Mouse (Mus musculus): Measurements from ENCODE around the gene Tmem206. TPM values are rescaled to one million over a fixed set of nuclear protein-coding genes. Genes with fewer than 3 reads are reported as not detected.

Tmem206 gene
- polyA plus RNA-seq, 1 experiment, result 8.3 TPM

DNA sequence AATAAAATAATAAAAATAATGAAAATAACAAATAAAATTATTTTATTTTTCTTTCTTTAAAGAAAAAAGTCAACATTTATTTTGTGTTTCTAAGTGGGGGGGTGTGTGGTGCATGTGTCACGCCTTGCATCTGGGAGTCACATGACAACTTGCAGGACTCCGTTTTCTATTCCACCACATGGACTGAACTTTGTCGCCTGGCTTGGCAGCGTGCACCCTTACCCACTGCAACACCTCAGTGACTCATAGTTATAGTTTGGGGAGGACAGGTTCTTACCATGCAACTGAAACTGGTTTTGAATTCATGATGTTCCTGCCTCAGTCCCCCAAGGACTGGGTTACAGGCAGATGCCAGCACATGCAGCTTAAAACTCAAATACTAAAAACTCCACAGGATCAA, 42.5 kb downstream of the Tmem206 start:
- Histone ChIP-seq H3K27ac (ENCODE audit: control insufficient read depth, insufficient read depth, low read depth, low read length, poor library complexity) (no peak overlapping the region), H3K4me1 (ENCODE audit: control insufficient read depth, insufficient read depth, low read length) (no peaks in the 10 kb centered on the region), H3K4me3 (replicated peaks; ENCODE audit: control insufficient read depth, low read depth, low read length) (no peak overlapping the region)
- WGBS, result 83% methylated on average over 4 of the region's 4 CpGs
- TF ChIP-seq POLR2A (IDR thresholded peaks at IDR 0.05; ENCODE audit: borderline replicate concordance, control insufficient read depth, low read depth, low read length) (no peak), CTCF (IDR thresholded peaks at IDR 0.05; ENCODE audit: control insufficient read depth, insufficient read depth, low read length) (no peak)

DNA sequence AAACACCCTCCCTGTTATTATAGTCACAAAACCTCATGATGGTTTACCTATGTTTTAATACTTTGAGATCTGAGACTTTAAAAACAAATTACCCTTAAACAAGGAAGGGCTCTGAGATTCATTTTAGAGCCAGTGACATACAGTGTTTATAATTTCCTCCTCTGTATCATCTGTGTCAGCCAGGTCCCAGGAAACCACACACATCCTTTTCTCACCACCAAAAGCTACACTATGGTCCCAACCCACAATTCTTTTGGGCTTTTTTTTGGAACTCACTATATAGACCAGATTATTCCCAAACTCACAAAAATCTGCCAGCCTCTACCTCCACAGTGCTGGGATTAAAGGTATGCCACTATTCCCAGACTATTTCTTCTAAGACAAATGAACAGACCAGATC, 43.4 kb downstream of the Tmem206 start:
- Histone ChIP-seq H3K27ac (ENCODE audit: control insufficient read depth, insufficient read depth, low read depth, low read length, poor library complexity) (no peak overlapping the region), H3K4me1 (ENCODE audit: control insufficient read depth, insufficient read depth, low read length) (peaks cover 1% of the 10 kb centered on the region; the same call in 1 of the 2 replicates), H3K4me3 (replicated peaks; ENCODE audit: control insufficient read depth, low read depth, low read length) (no peak overlapping the region)
- TF ChIP-seq CTCF (IDR thresholded peaks at IDR 0.05; ENCODE audit: control insufficient read depth, insufficient read depth, low read length), result no peak
- no peak for TF ChIP-seq POLR2A (IDR thresholded peaks at IDR 0.05; ENCODE audit: borderline replicate concordance, control insufficient read depth, low read depth, low read length)

GRCm38 (mm10) chr1:191374993-191375643, 49.4 kb downstream of the Tmem206 start:
- H3K4me1 ChIP-seq (ENCODE audit: control insufficient read depth, insufficient read depth, low read length), result peaks cover 1% of the 10 kb centered on the region; the same call in 1 of the 2 replicates
- no peak overlapping the region for H3K27ac ChIP-seq (ENCODE audit: control insufficient read depth, insufficient read depth, low read depth, low read length, poor library complexity)
- TF ChIP-seq POLR2A (IDR thresholded peaks at IDR 0.05; ENCODE audit: borderline replicate concordance, control insufficient read depth, low read depth, low read length), result no peak
- TF ChIP-seq CTCF (IDR thresholded peaks at IDR 0.05; ENCODE audit: control insufficient read depth, insufficient read depth, low read length), result no peak
- 67% methylated on average over 10 of the region's 10 CpGs for WGBS
- no peak overlapping the region for H3K4me3 ChIP-seq (replicated peaks; ENCODE audit: control insufficient read depth, low read depth, low read length)

DNA sequence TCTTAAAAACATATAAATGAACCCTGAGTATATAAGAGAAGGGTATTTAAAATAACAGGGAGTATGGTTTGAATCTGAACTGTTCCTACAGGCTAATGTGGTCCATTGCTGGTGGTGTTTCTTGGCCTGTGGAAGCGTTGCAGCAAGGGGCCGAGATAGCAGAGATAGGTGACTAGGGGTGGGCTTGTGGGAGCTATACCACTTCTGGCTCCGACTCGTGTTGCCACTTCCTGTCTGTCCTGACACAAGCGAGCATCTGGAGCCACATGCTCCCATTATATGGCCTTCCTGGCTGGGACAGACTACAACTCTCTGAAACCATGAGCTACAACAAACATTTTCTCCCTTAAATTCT, 49.9 kb downstream of the Tmem206 start:
- Histone ChIP-seq H3K4me3 (replicated peaks; ENCODE audit: control insufficient read depth, low read depth, low read length) (no peak overlapping the region), H3K4me1 (ENCODE audit: control insufficient read depth, insufficient read depth, low read length) (peaks cover 1% of the 10 kb centered on the region; the same call in 1 of the 2 replicates), H3K27ac (ENCODE audit: control insufficient read depth, insufficient read depth, low read depth, low read length, poor library complexity) (no peak overlapping the region)
- 42% methylated on average over 5 of the region's 5 CpGs for WGBS
- TF ChIP-seq POLR2A (IDR thresholded peaks at IDR 0.05; ENCODE audit: borderline replicate concordance, control insufficient read depth, low read depth, low read length) (no peak), CTCF (IDR thresholded peaks at IDR 0.05; ENCODE audit: control insufficient read depth, insufficient read depth, low read length) (no peak)

GRCm38 (mm10) chr1:191378080-191378479, 52.4 kb downstream of the Tmem206 start:
- 83% methylated on average over 2 of the region's 2 CpGs for WGBS
- H3K4me1 ChIP-seq (ENCODE audit: control insufficient read depth, insufficient read depth, low read length), result peaks cover 1% of the 10 kb centered on the region; the same call in 1 of the 2 replicates
- TF ChIP-seq POLR2A (IDR thresholded peaks at IDR 0.05; ENCODE audit: borderline replicate concordance, control insufficient read depth, low read depth, low read length), result no peak
- no peak for TF ChIP-seq CTCF (IDR thresholded peaks at IDR 0.05; ENCODE audit: control insufficient read depth, insufficient read depth, low read length)
- no peak overlapping the region for H3K27ac ChIP-seq (ENCODE audit: control insufficient read depth, insufficient read depth, low read depth, low read length, poor library complexity)
- no peak overlapping the region for H3K4me3 ChIP-seq (replicated peaks; ENCODE audit: control insufficient read depth, low read depth, low read length)

GRCm38 (mm10) chr1:191380843-191381242, 55.1 kb downstream of the Tmem206 start:
- 88% methylated on average over 3 of the region's 3 CpGs for WGBS
- Histone ChIP-seq H3K27ac (ENCODE audit: control insufficient read depth, insufficient read depth, low read depth, low read length, poor library complexity) (no peak overlapping the region), H3K4me3 (replicated peaks; ENCODE audit: control insufficient read depth, low read depth, low read length) (no peak overlapping the region), H3K4me1 (ENCODE audit: control insufficient read depth, insufficient read depth, low read length) (no peaks in the 10 kb centered on the region; the same call in 1 of the 2 replicates)
- TF ChIP-seq CTCF (IDR thresholded peaks at IDR 0.05; ENCODE audit: control insufficient read depth, insufficient read depth, low read length) (no peak), POLR2A (IDR thresholded peaks at IDR 0.05; ENCODE audit: borderline replicate concordance, control insufficient read depth, low read depth, low read length) (no peak)

DNA sequence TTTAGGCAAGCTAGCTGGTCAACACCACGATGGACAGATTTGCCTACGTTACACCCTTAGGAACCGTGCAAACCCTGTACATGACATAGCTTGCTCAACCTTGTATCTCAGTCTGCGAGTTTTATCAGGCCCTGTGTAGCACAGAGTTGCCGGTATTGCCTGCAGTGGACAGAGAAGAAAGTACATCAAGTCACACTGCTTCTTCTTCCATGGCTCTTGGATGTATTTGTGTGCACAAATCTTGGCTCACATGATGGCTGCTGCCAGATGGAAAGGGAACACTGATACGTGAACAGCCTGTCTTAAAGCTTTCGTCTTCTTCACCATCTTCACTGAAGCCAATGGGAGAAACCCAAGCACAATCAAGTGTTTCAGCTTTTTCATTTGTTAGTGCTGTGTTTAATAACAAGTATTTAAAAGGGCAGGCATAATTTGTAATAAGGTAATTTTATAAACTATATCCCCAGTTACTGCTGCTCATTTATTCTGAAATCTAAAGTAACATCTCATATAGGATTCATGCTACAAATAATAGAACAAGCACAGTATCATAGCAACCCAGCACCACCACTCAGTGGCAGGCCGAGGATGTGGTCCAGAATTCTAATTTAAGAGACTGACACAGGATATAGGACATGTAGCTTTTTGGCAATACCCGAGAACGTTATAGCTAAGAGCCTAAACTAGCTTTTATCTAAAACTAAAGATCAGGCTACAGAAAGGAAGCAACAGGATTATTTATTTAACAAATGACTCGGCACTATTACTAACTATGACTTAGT, 56.4 kb downstream of the Tmem206 start:
- TF ChIP-seq CTCF (IDR thresholded peaks at IDR 0.05; ENCODE audit: control insufficient read depth, insufficient read depth, low read length), result no peak
- TF ChIP-seq POLR2A (IDR thresholded peaks at IDR 0.05; ENCODE audit: borderline replicate concordance, control insufficient read depth, low read depth, low read length), result no peak
- H3K27ac ChIP-seq (ENCODE audit: control insufficient read depth, insufficient read depth, low read depth, low read length, poor library complexity), result no peak overlapping the region
- H3K4me3 ChIP-seq (replicated peaks; ENCODE audit: control insufficient read depth, low read depth, low read length), result no peak overlapping the region
- H3K4me1 ChIP-seq (ENCODE audit: control insufficient read depth, insufficient read depth, low read length), result no peaks in the 10 kb centered on the region; the same call in 1 of the 2 replicates
- WGBS, result 64% methylated on average over 11 of the region's 11 CpGs

DNA sequence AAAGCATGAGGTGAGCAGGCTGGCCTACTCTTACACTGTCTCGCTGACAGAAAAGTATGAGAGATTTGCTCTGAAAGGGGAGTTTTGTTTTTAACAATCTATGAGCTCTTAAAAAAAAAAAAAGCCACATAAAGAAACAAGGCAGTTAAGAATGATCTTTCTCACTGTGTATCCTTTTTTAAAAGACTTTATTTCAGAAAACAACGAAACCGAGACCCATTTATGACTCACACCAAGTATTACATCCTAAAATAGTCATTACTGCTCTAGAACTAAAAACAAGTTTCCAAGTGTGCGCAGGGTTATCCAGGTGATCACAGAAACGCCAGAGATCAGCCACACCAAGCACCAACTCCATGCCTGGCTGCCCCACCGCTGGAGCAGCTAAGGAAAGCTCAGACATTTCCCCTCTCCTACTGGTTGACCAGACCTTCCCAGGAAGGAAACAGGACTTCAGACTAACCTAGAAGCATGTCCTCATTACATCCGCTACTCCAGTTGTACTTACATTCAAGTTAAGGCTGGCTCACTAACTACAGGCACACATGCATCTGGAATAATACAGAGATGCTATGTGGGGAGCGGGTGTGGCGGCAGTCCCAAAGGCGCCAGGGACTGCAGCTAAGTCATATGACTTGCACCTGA, 59.2 kb downstream of the Tmem206 start:
- no peaks in the 10 kb centered on the region; the same call in 1 of the 2 replicates for H3K4me1 ChIP-seq (ENCODE audit: control insufficient read depth, insufficient read depth, low read length)
- H3K4me3 ChIP-seq (replicated peaks; ENCODE audit: control insufficient read depth, low read depth, low read length), result no peak overlapping the region
- TF ChIP-seq POLR2A (IDR thresholded peaks at IDR 0.05; ENCODE audit: borderline replicate concordance, control insufficient read depth, low read depth, low read length) (no peak), CTCF (IDR thresholded peaks at IDR 0.05; ENCODE audit: control insufficient read depth, insufficient read depth, low read length) (no peak)
- H3K27ac ChIP-seq (ENCODE audit: control insufficient read depth, insufficient read depth, low read depth, low read length, poor library complexity), result no peak overlapping the region
- WGBS, result 91% methylated on average over 10 of the region's 10 CpGs
